Mouse (Mus musculus) 3134 (cell line): Measurements from ENCODE around the gene Aars2.

Experiments used
- DNase-seq: peaks from one replicate; pipeline ENCODE4 v3.0.0-alpha.2; 2011; ENCODE audit warnings: low spot score; ENCODE audit not compliant: insufficient read length; ENCODE audit errors: extremely low read depth

The Aars2 gene

DNA sequence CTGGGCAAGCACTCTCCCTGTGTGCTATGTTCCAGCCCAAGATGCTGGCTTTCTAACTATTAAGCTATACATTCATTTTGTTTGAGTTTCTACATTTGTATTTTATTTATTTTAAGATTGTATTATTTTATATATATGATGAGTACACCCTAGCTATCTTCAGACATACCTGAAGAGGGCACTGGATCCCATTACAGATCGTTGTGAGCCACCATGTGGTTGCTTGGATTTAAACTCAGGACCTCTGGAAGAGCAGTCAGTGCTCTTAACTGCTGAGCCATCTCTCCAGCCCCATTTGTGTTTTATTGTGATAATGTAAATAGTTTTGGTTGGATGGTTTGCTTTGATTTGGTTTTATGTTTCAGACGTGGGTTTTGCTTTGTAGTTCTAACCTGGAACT lies 7.1 kb upstream of the Aars2 start:
- DNase-seq, result no peak

DNA sequence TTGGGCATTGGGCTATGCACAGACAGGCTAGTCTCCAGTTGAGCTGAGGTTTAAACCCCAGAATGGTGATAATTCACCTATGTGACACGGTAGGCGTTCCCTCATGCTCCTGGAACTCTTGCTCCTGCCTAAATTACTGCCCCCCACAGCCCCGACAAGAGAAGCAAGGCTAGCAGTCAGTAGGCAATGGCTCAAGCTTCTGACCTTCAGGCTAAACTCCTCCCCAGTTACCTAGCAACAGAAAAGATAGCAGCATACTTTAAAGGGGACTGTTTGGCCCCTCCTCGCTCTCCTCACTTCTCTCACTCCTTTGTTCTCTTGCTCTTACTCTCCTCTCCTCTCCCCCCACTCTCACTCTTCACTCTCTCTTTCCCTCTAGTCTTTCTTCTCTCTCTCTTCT lies 5.7 kb upstream of the Aars2 start:
- no peak for DNase-seq

DNA sequence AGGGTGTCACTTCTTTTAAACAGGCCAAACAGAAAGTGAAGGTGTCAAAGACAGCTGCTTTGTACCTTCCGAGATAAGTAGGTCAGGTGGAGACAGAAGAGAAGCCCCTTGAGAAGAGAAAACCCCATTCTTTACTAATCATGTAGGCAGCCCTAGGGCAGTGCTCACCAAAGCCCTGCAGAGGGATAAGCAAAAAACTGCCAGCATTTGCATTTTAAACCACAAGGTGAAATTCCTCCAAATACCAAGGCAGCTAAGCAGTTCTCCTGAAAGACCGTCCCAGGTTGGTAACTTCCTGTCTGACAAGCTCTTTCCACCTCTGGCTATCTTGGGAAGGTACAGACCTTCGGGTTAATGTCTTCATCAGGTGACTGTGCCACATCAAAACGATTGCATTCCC lies 4.3 kb upstream of the Aars2 start:
- DNase-seq, result no peak

DNA sequence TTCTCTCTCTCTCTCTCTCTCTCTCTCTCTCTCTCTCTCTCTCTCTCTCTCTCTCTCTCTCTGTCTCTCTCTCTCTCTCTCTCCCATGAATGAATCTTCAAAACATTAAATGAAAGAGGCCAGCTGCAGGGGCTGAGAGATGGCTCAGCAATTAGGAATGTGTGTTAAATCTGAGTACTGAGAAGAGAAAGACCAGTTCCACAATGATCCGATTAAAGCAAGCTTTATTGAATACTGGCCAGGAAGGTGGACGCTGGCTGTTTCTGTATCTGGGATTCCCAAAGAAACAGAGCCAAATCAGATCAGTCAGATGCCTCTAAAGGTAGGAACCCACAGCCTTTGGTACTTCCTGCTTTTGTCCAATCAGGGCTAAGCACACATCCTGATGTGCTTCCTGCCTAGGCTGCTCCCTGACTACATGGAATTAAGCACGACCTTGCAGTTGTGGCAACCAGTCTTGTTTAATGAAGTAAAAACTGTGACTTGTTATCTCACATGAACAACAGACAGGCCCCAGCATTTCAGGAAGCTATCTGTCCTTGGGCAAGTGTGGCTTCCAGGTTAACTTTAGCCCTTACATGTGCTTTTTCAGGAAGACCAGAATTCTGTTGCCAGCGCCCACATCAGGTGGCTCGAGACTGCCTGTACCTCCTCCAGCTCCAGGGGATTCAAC lies 3.2 kb upstream of the Aars2 start:
- DNase-seq, result no peak

DNA sequence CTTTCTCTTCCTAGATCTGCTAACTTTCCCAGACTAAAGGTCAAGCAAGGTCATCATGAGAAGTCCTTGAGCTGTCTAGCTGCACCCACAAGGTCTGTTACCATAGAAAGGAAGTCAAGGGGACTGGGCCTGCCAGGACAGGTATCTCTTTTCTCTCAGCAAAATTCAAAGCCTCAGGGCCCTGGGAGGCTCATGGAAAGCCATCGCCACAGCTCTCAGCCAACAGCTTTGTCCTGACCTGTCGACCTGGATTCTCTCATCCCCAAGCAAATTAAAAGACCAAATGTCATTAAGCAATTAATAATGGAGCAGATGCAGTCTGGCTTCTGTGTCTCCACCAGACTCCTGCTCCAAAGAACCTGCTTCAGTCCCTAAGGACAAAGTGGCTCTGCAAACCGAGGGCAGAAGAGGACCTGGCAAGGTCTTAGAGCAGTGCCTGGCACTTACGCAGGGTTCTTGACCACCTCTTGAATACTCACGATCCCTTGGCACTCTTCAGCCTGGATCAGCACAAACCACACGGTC lies 638 bp upstream of the Aars2 start:
- no peak for DNase-seq

DNA sequence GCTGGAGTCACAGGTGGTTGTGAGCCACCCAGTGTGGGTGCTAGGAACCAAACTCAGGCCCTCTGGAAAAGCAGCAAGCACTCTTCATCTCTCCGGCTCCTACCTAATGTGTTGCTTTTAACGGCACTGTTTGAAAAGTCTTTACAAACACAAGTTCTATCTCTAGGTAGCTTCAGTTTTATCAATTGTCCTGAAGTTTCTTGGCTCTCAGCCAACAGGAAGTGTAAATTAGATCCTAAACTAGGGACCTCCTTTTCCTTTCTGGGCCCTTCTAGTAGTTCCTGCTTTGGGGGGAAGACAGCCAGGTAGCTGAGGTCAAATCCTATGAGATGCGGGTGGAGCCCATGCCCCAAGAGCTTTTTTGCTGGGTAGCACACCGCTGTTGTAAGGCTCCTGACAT lies 4.2 kb downstream of the Aars2 start:
- DNase-seq, result no peak

DNA sequence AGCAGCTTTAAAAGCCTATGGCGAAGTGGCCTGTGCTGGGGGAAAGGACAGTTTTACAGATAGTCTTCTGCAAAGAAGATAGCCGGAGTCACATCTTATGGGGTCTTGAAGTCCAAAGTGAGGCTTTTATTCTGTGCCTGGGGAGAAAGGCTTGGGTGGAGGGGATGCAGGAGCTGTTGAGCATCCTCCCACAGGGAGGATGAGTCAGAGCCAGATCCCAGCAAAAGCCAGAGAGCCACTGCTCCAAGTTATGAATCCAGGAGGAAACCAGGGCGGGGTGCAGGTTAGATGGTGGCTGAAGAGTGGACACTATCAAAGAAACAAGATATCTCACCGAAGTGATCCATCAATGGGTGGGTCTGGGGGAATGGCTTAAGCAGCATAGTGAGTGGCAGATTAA lies 5.1 kb downstream of the Aars2 start:
- no peak for DNase-seq

DNA sequence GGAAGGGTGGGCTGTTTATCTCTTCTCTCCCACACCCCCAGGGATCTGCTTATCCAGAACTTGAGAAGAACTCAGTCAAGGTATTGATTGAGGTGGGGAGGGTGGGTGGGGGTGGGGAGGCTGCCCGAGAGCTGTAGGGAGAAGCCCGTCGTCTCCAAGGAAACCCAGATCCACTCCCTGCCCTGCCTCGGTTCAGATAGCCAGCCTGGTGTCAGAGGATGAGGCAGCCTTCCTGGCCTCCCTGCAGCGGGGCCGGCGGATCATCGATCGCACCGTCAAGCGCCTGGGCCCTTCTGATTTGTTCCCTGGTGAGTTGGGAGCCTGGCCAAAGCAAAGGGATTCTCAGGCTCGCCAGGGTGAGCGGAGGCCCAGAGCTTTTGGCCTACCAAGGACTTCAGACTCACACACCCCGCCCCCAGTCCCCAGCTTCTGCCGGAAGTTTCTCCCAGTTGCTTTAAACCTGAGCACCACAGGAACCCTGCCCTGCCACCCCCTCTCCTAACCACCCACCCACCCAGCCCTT lies 8.6 kb downstream of the Aars2 start:
- DNase-seq, result no peak

DNA sequence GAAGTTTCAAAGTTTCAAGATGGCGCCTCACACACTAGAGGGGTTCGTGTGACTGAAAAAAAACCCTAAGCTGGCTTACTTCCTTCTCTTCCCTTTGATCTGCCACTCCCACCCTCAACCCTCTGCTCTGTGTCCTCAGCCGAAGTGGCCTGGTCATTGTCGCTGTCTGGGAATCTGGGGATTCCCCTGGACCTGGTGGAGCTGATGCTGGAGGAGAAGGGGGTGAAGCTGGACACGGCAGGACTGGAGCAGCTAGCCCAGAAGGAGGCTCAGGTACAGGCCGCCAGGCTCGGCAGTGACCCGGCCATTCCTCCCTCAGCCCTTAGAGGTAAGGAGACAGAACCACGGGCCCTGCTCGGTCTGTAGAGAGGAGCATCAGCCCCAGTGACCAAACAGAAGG lies 9.2 kb downstream of the Aars2 start:
- no peak for DNase-seq

DNA sequence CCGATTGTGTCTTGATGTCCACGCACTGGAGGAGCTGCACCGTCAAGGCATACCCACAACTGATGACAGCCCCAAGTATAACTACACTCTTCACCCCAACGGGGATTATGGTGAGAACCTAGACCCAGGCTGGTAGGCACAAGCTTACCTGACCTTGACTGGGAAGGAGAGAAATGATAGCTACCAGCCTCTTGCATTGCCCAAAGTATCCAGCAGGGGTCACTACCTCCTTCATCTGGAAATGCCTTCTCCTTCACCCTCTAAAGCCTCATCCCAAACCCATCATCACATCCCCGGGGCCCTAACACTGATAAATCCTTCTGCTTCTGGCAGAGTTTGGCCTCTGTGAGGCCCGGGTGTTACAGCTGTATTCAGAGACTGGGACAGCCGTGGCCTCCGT lies 9.8 kb downstream of the Aars2 start:
- DNase-seq, result no peak

DNA sequence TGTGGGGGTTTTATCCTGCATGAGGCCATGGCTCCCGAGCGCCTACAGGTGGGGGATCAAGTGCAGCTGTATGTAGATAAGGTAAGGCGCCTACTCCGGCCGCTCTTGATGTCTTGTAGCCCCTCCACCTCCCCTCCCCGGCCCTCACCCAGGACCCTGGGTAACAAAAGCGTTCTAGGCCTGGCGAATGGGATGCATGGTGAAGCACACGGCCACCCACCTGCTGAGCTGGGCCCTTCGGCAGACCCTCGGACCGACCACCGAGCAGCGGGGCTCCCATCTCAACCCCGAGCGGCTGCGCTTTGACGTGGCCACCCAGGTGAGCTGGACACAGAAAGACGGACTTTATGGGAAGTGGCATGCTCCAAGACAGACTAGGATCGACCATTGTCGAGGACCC lies 10.5 kb downstream of the Aars2 start:
- DNase-seq, result no peak

DNA sequence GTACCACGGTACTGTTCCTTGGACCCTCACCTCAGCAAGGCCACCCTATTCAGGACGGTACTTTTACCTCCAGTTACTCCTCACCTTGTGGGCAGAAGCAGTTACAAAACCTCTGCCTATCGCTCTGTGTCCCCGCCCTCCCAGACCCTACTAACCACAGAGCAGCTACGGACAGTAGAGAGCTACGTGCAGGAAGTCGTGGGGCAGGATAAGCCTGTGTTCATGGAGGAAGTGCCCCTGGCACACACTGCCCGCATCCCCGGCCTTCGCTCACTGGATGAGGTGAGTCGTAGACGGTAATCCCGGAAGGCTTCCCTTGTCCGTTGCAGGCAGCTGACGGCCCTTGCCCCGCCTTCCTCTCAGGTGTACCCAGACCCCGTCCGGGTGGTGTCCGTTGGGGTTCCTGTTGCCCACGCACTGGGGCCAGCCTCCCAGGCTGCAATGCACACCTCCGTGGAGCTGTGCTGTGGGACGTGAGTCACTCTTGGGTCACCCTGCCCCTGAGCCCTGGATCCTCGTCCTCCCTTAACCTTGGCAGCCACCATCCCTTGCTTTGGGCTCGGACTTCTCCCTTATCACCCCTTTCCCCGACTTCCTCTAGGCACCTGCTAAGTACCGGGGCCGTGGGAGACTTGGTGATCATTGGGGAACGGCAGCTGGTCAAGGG lies 11.0 kb downstream of the Aars2 start:
- DNase-seq, result no peak

DNA sequence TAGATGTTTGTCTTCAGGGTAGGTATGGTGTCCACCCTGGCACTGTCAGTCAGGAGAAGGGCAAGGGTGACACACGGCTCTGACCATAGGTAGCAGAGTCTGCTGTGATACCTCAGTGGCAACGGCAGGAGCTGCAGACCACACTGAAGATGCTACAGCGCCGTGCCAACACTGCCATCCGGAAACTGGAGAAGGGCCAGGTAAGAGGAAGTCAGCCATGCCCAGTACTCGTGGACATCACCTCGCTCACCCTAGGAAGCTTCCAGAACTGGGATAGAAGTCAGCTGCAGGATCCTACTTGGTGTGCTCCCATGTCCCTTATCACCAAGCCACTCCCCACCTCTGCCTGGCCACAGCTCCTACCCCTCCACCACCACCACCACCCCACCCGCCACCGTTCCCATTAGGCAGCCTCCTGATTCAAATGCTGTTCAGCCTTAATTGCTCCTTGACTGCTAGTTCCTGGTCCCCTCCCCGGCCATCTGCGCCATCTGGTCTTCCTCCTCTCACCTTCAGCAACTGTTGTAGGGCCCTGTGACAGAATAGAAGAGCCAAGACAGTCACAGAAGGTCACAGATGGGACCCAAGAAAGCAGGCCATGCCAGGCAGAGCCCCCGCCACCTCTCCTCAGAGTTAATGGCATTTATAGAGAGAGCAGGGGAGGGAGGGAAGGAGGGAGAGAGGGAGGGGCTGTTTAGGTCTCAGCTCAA lies 12.3 kb downstream of the Aars2 start:
- DNase-seq, result no peak

DNA sequence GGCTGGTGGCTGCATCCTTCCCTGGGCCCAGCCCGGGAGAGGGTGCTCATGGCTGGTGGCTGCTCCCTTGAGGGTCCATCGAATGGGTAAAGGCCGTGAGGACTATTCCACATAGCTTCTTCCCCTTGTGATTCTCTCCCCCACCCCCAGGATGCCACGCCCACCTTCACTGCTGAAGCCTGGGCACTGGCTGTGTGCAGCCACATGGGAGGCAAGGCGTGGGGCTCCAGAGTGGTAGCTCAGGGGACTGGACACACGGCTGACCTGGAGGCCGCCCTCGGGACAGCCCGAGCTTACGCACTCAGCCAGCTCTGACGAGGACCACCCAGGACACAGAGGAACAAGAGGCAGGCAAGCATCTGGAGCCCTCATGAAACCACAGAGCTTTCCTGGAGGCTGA lies 13.5 kb downstream of the Aars2 start:
- no peak for DNase-seq

DNA sequence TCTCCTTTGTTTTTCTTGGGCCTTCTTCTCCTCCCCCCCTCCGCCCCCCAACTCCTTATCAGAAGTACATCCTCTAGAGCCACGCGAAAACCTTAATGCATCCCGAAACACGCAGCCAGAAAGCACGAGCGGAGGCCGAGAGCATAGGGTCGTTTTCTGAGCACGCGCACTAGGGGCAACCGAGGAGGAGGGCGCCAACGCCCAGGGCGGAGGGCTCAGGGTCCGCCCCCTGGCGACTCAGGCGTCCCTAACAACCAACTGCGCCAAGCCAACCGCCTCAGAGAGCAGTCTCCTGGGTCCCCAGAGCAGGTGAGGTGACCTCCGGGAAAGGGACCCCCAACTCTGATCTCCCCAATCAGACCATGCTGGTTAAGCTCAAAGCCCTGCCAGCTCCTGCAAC lies 16.6 kb downstream of the Aars2 start, which contains the start of gene Tcte1:
Tcte1 (plus strand) TSS at position 172 of the 400 bp plus-strand sequence.
- DNase-seq, result no peak

DNA sequence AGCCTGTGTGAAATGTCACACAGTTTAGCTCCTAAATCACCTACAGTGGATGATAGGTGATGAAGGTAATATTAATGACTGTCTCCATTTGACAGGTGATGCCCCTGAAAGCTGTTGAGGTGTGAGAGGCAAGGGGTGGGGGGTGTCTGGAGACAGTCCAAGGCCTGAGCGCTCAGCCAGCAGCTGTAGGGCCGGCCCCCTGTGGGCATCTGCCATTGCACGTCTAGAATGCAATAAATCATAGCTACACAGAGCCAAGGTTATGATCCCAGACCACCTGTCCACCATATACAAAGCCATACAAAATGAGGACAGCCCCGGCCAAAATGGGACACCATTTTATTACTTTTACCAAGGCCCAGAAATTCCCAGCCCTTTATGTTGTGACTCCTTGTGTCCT lies 18.3 kb downstream of the Aars2 start:
- DNase-seq, result no peak

DNA sequence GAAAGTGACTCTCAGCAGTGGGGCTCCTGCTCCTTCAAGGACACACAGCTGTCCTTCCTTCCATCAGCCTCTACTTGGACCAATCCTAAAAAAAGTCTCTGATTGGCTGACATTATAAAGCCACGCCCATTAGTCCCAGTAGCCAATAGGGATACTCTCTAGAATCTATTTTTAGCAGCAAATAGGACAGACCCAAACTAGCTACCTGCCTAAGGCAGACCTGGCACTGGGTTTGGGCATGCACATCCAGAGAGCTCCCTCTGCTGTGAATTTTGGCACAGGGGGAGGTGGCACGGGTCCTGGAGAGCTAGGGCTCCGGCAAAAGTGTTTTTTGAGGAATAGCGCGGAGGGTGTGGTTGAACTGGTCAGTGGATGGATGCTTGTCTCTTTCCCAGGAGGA lies 19.9 kb downstream of the Aars2 start:
- DNase-seq, result no peak

DNA sequence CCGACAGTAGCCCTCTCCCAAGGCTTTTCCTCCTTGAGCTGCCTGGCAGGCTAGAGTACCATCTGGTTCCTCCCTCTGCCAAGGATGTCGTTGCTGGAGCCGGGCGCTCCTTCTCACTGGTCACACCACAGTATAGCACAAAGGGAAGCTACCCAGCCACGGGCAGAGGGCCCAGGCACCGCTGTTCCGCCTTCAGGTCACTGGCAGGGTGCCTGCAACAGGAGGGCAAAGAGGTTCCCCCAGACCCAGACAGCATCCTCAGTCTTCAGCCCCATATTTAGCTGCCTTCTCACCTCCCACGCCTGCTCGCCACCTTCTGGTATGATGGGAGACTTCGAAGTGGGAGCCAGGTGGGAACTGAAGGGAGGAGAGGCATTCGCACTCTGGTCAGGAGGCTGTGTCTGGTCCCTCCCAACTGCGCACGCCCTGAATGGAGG lies 23.7 kb downstream of the Aars2 start:
- no peak for DNase-seq

DNA sequence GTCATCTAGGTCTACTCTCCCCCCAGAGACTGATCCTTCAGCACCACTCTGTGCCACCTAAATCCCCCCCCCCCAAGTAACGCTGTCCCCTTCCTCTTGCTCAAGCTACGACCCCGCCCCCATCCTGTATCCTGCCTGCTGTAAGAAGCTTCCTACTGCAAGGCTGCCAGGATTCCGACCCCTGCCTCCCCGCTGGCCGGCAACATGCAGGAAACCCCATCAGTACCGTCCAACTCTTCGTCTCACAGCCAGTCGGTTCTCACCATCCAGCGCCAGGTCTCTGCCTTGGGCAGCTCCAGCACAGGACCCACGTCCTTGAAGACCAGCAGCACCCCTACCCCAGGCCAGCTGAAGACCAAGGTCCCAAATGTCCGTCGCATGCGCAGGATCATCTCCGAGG lies 26.3 kb downstream of the Aars2 start:
- DNase-seq, result no peak

DNA sequence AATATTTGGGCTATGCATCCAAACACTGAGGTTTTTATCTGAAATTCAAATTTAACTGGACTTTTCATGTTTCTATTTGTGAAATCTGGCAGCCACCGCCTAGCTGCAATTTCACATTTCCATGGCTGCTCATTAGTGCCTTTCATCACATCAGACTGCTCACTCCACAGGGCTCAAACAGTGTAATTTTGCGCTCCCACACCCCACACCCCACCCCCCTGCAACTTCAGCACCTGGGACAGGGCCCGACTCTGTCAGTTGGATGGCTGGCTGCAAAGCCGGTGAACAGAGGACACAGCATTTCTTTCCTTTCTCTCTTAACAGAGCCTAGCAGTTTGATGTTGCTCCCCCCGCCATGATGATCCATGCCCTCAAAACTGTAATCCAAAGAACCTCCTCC lies 29.6 kb downstream of the Aars2 start:
- no peak for DNase-seq

DNA sequence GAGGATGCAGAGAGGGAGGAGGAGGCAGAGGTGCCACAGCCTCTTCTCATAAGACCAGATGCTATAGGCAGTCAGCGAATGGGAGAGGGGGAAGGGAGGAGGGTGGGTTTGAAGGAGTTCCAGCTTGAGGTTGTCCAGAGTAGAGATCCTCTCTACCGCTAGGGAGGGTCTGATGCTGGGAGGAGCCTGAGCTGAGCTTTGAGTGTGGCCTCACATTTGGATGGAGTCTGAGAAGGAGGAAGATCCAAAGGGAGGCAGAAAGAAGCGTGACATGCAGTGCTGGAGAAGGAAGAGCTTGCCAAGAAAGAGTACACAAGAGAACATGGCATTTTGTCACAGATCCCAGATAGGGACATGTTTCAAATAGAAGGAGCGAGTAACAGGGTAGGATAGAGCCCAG lies 31.8 kb downstream of the Aars2 start:
- no peak for DNase-seq

DNA sequence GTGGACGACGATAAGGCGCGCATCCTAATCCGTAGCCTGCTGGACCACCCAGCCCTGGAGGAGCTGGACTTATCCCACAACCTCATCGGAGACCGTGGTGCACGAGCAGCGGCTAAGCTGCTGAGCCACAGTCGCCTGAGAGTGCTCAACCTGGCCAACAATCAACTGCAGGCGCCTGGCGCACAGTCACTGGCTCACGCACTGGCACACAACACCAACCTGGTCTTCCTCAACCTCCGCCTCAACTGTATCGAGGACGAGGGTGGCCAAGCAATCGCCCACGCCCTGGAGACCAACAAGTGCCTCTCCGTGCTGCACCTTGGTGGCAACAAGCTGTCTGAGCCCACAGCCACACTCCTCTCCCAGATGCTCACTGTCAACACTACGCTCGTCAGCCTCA lies 33.0 kb downstream of the Aars2 start:
- DNase-seq, result no peak
